Mouse (Mus musculus): ENCODE results near the gene Apoe.

The Apoe gene

DNA sequence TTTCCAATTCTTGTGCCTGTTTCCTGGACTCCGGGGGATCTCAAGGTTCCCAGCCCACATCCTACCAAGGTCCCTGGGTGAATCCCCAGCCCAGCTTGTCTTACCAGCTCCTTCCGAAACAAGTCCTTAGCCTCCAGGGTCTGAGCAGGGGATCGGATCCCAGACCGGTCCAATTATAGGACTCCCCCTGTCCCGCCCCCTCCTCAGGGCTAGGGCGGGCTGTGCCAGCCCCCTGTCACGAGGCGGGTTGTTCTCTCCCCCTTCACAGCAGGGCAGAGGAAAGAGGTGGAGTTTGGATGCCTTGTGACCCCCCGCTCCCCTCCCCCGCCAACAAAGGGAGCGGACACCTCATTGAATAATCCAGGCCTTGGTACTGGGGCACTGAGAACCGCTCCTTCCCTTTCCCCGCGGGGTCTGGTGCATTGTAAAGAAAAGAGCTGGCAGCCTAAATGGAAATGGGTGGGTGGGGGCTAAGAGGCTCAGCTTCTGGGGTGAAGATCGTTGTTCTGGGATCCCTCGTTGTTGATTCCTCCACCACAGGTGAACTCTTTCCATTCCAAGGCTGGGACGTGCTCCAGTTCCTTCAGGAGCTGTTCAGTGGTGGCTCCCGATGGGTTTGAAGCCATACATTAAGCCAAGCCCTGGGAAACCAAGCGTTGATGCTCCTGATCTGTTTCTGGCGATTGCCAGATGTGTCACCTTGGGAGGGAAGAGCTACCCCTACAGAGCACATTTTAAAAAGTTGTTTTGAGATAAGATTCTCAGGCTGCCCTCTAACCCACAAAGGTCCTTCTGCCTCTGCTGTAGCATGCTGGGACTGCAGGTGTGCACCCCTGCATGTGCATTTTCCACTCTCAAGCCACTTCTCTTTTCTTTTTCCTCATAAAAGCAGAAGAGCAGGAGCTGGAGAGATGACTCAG is at the start of gene Apoe:
Gene Apoe, minus strand, starts transcription at position 282 of the 920 bp plus-strand sequence.
- DNase-seq = peak; percentile 36 to 47

DNA sequence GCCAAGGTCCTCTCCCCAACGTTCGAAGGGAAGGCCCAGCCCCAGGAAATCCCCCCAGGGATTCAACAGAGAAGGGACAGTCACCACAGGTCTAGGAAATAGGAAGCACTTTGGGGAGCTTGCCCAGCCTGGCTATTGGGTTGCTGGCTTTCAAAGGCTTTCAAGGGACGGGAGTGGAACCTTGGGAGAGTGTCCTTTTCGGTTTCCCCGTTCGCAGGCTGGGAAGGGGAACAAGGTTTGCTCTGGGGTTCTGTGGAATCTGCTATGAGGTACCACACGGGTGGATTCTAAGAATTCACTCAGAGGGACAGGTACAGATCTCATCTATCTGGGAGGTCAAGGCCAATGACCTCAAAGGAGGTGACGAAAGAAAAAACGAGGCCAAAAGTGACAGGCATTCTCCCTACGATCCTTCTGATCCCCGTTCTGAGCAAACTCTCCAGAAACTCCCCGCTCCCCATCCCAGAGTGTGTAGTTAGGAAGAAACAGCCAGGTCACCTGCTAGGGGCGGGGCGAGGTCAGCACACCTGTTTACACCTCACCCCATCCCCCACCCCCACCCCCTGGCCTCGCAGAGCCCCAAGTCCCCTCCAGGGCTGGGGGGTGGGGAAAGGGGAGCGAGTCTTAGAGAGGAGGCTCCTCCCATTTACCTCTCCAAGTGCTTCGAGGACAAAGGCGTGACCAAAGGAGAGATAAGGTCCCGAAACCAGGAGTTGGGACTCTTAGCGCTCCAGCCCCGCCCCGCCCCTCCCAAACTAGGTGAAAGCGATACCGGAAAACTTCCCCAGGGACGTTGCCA is 48.6 kb upstream of the Apoe start:
- no peak for DNase-seq

DNA sequence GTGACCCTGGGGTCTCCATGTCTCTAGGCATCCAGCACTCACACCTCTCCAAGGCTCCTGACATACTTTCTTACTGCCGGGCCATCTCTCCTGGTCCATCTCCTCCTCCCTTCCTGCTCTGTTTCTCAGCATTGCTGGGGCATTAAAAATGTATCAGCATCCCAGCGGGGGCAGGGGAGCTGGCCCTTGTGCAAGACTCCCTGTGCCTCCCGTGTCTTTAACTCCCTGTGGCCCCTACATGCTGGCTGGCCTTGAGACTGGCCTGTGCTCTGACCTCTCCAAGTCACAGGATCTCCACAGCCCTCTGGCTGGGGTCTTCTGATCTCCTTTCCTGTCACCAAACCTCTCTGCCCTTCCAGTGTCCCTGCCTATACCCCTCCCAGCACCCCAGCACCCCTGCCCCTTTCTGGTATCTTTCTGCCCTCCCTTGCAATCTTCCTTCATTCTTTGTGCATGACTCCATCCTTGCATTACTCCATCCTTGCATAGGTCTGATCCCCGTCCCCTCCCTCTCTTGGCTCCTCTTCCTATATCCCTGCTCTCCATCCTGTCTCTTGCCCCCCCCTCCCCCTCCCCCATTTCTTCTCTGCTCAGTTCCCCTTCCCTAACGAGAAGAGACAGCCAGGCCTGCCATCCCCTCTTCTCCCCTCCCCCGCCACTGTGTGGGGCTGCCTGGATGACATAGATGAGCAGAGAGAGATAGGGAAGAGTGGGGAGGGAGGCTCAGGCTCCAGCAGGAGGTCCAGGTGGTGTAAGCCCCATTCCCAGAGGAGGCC is 47.6 kb upstream of the Apoe start:
- DNase-seq = no peak

DNA sequence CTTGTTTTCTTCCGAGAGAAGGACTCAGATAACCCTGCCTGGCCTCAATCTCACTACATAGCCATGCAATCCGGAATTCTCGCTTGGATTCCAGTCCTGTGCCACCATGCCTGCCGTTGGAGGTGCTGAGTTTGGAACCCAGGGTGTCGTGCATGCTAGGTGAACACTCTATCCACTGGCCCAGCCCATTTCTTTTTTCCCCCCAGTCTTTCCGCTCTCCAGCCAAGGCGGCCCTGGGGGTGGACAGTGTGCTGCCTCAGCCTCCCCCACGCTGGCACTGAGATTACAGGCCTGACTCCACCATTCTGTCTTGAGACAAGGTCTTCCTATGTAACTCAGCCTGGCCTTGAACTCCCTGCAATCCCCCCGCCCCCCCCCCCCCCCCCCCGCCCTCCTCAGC is 47.0 kb upstream of the Apoe start:
- no peak for DNase-seq

DNA sequence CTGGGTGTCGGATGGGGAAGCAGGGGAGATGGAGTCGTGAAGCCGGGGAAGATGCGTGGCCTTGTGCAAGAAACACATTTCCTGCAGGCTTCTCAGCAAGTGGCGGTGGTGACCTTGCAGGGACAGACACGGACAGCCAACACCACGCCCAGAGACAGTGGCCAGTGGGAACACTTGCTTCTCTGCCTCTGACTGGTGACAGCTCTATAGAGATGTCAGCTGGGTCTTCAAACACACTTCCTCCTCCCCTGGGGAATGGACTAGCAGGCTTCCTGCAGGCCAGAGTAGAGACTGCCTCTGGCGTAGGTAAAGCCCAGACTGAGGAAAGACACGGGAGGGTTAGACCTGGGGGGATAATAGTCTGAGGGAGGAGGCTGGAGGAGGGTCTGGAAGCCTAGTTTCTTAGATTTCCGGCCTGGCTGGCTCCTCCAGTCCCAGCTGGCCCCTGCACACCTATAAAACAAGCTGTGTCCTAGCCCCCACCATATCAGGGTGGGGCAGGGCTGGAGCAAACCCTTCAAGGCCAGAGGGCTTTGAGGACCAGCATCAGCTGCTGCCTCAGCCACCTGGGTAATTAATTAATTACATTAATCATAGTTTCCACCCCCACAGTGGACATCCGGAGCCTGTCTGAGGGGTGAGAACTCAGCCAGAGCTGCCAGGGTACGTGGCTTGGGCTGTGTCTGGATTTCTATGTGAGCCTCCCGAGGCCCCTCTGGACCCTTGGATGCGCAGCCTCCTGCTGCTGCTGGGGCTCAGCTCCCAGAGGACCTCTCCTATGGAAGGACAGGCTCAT is 45.8 kb upstream of the Apoe start:
- DNase-seq = no peak

DNA sequence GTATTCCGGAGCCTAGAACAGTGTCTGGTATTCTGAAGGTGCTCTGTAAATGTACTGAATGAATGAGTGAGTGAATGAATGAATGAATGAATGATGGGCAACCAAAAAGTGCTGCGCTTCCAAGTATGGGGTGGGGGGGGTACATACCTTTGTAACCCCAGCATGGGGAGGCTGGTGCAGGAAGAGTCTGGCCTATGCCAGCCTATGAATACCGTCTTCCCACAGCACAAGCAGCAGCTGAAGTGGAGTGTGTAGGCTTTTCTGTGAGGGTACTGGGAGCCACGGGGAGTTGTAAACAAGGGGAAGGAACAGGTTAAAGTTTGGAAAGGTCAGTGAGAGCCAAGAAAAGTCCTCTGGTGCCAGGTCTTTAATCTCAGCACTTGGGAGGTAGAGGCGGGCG is 44.8 kb upstream of the Apoe start:
- DNase-seq = no peak

GRCm38 (mm10) chr7:19742468-19742867 is 43.5 kb upstream of the Apoe start:
- no peak for DNase-seq

DNA sequence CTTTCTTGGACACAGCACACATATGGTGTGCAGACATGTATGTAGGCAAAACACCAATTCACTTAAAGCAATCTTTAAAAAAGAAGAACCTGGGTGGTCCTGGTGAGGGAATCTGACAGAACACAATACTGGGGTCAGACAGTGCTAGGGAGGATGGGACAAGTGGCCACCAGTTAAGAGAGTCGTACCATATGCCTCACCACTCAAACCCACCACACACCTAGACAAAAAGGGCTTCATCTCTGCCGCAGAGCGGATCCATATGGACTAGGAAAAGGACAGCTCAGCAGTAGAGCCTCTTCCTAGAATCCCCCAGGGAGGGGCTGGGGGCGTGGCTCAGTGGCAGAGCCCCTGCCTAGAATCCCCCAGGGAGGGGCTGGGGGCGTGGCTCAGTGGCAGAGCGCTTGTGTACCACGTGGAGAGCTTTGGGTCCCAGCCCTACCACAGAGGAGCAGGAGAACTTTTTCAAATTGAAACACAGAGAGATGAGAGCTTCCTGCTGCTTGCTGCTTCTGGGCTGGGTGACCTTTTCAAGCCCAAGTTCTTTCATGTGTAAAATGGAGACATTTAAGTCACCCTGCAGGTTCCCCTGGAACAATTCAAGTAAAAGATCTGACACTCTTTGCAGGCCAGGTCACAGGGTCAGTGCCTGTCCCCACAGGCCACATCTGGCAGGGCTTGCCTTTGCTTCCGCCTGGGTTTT is 42.5 kb upstream of the Apoe start:
- DNase-seq = no peak

DNA sequence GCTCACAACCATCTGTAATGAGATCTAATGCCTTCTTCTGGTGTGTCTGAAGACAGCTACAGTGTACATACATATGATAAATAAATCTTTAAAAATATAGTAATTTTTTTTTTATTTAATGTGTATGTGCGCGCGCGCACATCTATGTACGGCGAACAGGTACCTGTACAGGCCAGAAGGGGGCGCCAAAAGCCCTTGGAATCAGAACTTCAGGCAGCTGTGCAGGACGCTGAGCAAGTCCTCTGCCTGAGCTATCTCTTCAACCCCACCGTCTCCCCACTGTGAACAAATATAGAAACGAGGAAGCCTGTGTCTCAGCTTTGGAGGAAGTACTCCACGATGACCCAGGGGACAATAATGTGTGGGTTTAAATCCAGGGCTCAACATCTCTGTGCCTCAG is 41.3 kb upstream of the Apoe start:
- no peak for DNase-seq

GRCm38 (mm10) chr7:19738771-19739170 is 39.8 kb upstream of the Apoe start:
- no peak for DNase-seq

DNA sequence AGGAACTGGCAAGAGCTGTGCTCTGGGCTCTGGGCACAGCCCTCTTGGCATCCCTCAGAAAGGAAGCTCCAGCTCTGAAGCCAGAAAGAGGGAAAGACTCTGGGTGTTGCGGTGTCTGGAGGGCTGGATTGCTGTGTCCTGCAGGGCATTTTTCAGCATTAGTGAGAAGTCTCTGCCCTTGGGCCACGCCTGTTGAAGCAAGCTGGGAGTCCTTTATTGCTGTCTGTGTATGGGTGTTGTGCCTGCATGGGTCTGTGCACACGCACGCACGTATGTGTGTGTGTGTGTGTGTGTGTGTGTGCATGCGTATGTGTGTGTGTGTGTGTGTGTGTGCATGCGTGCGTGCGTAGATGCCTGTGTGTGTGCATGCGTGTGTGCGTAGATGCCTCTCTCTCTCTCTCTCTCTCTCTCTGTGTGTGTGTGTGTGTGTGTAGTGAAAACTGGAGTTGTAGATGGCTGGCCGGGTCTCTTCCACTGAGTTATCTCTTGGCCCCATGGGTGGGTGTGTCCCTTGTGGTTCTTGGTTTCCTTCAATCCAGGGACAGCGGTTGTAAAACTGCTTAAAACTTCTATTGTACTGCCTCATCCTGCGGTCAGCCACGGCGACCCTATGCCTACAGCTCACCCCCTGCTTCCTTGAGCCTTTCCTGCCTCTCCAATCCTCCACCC is 37.5 kb upstream of the Apoe start:
- no peak for DNase-seq

- no peak for DNase-seq
These were observed 35.2 kb upstream of the Apoe start for GRCm38 (mm10) chr7:19734178-19734666.

DNA sequence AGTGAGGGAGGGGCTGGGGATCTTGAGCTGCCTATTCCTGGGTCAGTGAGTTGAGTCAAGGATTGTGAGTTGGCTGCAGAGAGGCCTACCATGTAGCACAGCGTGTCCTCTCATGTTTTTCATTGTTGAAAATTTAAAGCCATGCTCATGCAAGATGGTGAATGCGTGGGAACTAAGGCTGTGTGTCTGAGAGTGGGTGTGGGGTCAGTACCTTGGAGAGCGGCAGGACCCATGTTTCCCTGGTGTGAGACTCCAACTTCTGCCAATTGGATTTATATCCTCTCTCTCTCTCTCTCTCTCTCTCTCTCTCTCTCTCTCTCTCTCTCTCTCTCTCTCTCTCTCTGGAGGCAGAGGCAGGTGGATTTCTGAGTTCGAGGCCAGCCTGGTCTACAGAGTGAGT is 27.6 kb upstream of the Apoe start:
- DNase-seq = no peak

DNA sequence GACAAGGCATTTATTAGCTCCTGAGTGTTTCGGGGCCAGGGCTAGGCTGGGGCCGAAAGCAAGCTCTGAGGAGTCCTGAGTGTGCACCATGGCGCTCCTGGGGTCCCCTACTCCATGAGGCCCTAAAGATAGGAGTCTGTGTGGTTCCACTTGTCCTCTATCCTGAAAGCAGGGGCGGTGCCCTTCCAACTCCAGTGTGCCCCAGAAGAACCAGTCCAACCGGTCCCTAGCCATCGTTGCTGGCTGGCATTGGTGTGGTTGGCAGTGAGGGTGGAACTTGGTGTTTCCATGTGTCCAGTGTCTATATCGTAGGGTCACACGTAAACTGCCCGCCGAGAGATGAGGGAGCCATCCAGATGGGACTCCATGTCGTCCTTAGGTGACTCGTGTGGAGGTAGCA is 25.2 kb upstream of the Apoe start:
- no peak for DNase-seq

- DNase-seq = no peak
These were observed 23.8 kb upstream of the Apoe start for GRCm38 (mm10) chr7:19722754-19723195.

DNA sequence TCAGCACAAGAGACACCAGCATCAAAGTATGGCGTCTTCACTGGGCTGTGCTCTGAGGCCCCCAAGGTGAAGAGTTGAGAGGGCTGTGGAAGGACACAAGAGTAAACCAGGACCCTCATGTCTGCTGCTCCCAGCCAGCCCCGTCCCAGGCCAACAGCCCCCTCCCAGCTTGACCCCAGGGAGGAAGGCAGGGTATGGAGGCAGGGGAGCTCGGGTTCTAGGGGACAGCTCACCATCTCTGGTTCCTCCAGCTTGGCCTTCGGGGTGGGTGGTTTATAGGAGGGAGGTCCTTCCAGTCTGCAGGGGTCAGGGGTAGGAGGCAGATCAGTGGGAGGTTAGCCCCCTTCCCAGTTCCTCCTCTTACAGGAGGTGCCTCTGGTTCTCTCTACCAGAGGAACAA is 20.2 kb upstream of the Apoe start:
- DNase-seq = no peak

DNA sequence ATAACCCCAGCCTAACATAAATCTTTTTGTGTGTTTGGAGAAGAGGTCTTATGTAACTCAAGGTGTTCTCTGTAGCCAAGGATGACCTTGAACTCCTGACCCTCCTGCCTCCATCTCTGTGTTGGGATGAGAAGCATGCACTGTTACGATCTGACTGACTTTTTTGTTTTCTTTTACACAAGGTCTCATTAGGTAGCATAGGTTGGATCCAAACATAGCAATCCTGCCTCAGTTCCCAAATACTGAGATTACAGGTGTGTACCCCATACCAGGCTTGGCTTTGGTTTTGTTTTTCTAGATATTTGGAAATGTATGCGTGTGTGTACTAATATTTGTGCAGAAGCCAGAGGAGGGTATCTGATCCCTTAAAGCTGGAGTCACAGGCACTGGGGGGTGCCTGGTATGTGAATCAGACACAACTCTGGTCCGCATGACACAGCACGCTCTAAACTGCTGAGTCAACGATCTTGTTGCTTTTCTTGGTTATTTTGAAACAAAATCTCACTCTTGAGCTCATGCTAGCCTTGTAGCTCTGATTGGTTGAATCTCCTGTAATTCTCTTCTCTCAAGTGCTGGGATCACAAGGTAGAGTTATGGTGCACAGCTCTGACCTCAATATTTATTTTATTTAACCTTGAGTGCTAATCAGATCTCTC is 19.4 kb upstream of the Apoe start:
- no peak for DNase-seq

DNA sequence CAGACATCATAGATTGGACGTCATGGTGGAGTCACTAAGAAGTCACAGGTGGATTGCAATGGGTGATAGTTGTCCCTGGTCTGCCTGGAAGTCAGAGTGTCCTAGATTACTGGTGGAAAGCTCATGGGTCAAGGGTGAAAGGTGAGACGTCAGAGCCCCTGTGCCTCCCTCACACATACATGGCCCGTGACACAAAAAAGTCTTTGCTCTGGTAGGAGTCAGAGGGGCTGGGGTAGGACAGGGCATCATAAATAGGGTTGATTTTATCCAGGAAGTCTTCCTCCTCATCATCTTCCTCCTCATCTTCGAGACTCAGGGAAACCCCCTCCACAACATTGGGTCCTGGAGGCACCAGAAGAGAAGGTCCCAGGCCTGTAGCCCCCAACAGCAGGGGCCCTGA is 18.4 kb upstream of the Apoe start:
- DNase-seq = no peak

GRCm38 (mm10) chr7:19716822-19717221 is 17.8 kb upstream of the Apoe start:
- DNase-seq = no peak

- DNase-seq = no peak
These were observed 17.2 kb upstream of the Apoe start for GRCm38 (mm10) chr7:19716055-19716682.

All from spleen, adult 18-20 months (tissue).